Mouse (Mus musculus) NIH3T3 (cell line): ENCODE results near the gene Akap11.
A peak's percentile ranks its signal among the peaks of the same experiment; 100 is the strongest.

Experiments used
- DNase-seq: peaks from one replicate; pipeline ENCODE4 v3.0.0-alpha.2; 2012; ENCODE audit warnings: low read depth

Gene Akap11

GRCm38 (mm10) chr14:78528461-78529425 is 7.9 kb downstream of the Akap11 start:
- DNase-seq = no peak

GRCm38 (mm10) chr14:78526907-78527306 is 9.7 kb downstream of the Akap11 start:
- DNase-seq = no peak

- DNase-seq = no peak
These were observed 10.1 kb downstream of the Akap11 start for GRCm38 (mm10) chr14:78526475-78526874.

- no peak for DNase-seq
These were observed 10.8 kb downstream of the Akap11 start for GRCm38 (mm10) chr14:78525611-78526457.

GRCm38 (mm10) chr14:78525059-78525458 is 11.5 kb downstream of the Akap11 start:
- no peak for DNase-seq

- peak; percentile 28 for DNase-seq
These were observed 25.9 kb downstream of the Akap11 start for GRCm38 (mm10) chr14:78510713-78511112.

GRCm38 (mm10) chr14:78509791-78510190 is 26.8 kb downstream of the Akap11 start:
- DNase-seq = no peak

GRCm38 (mm10) chr14:78500578-78500977 is 36.0 kb downstream of the Akap11 start:
- no peak for DNase-seq

- no peak for DNase-seq
These were observed 39.9 kb downstream of the Akap11 start for GRCm38 (mm10) chr14:78496691-78497090.

- no peak for DNase-seq
These were observed 41.4 kb downstream of the Akap11 start for GRCm38 (mm10) chr14:78495241-78495640.

- no peak for DNase-seq
These were observed 44.0 kb downstream of the Akap11 start for GRCm38 (mm10) chr14:78492602-78493001.

GRCm38 (mm10) chr14:78491432-78491831 is 45.2 kb downstream of the Akap11 start:
- no peak for DNase-seq

GRCm38 (mm10) chr14:78482385-78483231 is 54.0 kb downstream of the Akap11 start:
- DNase-seq = peak; percentile 78

- no peak for DNase-seq
These were observed 62.5 kb downstream of the Akap11 start for GRCm38 (mm10) chr14:78474058-78474457.

GRCm38 (mm10) chr14:78470714-78471113 is 65.9 kb downstream of the Akap11 start:
- no peak for DNase-seq

- DNase-seq = no peak
These were observed 67.6 kb downstream of the Akap11 start for GRCm38 (mm10) chr14:78468991-78469390.

- DNase-seq = peak; percentile 30
These were observed 68.6 kb downstream of the Akap11 start for GRCm38 (mm10) chr14:78467994-78468393.

GRCm38 (mm10) chr14:78464353-78464752 is 72.3 kb downstream of the Akap11 start:
- no peak for DNase-seq

- no peak for DNase-seq
These were observed 77.5 kb downstream of the Akap11 start for GRCm38 (mm10) chr14:78459121-78459520.

GRCm38 (mm10) chr14:78458705-78459104 is 77.9 kb downstream of the Akap11 start:
- no peak for DNase-seq

- DNase-seq = no peak
These were observed 81.6 kb downstream of the Akap11 start for GRCm38 (mm10) chr14:78454970-78455369.
